Mouse (Mus musculus) central nervous system, embryonic 11.5 days (tissue): ENCODE measurements around the gene Crebzf. TPM values are rescaled to one million over a fixed set of nuclear protein-coding genes. Genes with fewer than 3 reads are reported as not detected.

ENCODE experiments used
- polyA plus RNA-seq: library from polyadenylated mRNA; depleted of rRNA; stranded (reverse); fragments of >200 nt; gene quantifications from 2 replicates; pipeline ENCODE4 v1.2.3, GENCODE M21; 2012; rRNA removed

Gene Crebzf
- polyA plus RNA-seq: 132 and 153 TPM in 2 replicates

DNA sequence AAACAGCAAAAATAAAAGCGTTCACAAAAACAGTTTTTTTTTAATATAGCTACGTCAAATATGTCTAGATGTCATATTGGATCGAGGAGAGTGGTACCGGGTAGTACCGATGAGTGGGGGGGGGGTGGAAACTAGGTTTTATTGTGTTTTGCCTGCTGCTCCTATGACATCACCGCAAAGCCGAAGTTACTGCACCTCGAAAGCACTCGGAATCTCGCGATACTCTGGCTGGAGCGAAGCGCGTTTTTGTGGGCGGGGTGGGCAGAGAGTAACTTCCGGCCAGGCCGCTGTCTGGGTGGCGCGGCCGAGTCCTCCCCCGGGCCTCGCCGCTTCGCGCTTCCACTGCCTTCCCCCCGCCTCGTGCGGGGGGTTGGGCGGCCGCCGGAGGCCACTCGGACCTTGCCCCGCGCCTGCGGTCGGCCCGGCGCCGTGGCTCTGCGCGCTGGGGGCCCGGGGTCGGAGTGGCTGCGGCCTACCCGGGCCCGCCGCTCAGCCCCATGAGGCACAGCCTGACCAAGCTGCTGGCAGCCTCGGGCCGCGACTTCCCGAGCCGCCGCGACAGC lies at the start of gene Crebzf:
Gene Crebzf, plus strand, starts transcription at position 212 of the 563 bp plus-strand sequence.

DNA sequence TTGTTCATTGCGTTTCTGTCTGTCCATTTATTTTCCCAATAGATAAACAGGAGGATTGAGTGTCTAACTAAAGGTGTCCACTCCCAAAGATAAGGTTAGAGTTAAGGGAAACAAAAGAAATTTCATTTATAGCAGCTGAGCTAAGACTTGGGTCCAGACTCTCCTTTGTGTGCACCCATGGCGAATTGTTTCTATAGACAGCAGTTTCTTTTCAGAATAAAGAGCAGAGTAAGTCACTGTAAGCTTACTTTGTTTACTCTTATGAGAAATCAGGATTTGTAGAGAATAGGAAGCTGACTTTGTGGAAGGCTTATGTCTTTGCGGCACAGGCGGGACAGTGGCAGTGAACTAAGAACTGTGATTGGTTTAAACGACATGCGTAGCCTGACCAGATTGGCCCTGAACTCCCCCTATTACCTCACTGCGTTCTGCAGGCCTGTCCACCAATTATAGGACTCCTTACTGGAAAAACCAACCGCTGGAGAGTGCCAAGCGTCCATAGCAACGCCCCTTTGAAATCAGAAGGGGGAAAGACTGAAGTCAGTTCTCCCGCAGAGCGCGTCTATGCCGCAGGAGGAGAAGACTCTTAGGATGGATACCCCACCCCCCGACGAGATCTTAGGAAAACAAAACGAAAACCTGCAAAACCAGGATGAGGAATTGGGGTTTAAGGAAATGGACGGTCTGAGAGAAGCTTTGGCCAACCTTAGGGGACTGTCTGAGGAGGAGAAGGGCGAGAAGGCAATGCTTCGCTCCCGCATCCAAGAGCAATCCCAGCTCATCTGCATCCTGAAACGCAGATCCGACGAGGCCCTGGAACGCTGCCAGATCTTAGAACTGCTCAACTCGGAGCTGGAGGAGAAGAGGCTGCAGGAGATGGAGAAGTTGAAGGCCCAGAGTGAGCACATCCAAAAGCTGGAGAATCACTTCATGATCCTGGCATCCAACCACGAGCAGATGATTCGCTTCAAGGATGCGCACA lies 16.2 kb upstream of the Crebzf start, which contains the start of gene Ccdc89:
Gene Ccdc89, plus strand, starts transcription at position 558 of the 982 bp plus-strand sequence.

DNA sequence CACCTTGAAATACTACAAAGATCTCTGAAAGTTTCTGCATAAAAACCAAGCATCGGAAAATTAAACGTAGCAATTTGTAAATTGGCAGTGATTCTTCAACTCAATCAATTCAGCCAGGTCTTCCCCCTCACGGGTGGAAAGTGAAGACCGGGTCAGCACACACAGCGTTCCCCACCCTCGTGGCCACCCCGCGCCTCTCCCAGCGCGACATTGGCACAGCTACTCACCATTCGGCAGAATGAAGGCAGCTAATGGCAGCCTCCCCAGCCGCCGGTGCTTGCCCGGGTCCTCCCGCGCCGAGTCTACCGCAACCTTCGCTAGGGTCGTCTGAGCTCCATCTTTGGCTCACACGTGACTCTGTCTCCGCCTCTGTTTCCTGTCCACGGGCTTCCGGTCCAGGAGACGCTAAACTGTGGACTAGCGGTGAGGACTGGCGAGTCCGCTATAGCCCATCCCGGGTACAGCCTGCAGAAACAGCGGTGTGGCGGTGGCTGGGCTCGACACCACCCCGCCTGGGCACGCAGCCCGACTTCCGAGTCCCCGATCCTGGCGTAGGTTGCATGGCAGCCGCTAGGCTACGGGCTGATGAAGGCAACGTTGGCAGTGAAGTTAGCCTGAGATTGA lies 14.4 kb downstream of the Crebzf start, which contains the start of gene Tmem126a:
Gene Tmem126a, minus strand, starts transcription at position 385 of the 624 bp plus-strand sequence.

DNA sequence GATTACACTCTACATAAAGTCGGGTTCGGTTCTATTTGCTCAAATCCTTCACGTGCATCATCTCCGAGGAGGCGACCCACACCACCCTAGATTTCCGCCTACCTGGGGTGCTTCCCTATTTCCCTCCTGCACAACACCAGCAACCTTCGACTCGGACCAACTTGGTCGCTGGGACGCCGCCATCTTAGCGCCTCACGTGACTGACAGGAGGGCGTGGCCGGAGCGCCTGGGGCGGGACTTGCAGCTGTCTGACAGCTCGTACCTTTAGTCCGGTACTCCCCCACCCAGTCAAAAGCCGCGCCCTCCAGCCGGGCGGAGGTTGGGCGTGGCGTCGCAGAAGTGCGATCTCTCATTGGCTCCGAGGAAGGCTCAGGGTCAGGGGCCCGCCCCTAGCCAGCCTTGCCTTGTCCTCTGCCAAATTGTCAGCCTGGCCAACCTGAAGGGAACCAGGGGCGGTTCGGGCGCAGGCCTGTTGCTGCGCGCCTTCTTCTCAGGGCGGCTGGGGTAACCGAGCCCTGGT lies 33.3 kb downstream of the Crebzf start, which contains the start of gene Tmem126b:
Gene Tmem126b, minus strand, starts transcription at position 209 of the 520 bp plus-strand sequence.

DNA sequence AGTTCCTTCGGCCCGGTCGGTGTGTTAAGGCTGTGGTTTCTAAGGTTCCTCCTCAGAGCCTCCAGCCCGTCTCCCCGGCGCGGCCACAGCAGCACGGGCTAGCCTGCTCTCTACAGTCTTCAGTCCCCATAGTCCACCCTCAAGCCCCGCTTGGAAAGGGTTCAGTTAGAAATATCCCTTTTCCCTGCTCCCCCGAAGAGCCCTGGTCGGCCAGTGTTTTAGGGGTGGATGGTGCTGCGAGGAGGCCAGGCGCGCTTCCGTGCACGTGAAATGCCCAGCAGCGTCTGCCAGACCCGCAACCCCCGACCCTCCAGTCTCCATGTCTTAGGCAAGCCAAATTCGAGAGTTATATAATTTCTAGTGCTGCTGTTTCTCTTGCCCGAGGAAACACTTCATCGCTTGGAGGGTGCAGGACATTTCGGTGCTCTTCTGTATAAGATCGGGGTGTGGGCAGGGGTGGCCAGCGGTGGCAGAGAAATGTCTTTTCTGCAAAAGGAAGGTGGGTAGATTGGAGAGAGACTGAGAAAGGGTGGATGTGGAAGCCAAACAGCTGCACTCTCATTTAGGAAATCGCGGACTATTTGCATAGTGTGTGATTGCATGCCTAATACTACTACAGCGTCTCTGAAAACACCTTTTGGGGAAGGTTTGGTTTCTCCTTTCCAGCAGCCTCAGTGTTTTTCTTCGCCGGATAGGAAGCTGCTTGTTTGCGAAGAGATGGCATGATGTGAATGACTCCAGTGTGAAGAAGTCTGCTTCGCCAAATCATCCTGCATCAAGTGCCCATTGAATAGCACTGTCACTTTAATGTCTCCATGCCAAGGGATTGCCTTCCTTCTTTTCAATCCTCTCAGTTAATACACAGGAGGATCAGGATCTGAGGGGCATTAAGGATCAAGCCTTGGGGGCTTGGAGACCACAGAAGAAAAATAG lies 34.0 kb downstream of the Crebzf start, which contains the start of gene Dlg2:
Gene Dlg2, plus strand, starts transcription at position 360 of the 933 bp plus-strand sequence.

Other genes starting within 250 kb of the Crebzf start
- gene Ccdc83, start 177.0 kb upstream of the Crebzf start, polyA plus RNA-seq: not detected in 2 replicates
- gene Sytl2, start 140.5 kb upstream of the Crebzf start, polyA plus RNA-seq: 3.4 and 7.5 TPM in 2 replicates
- 2.2 TPM in 2 replicates for gene Ccdc89, start 16.2 kb upstream of the Crebzf start, polyA plus RNA-seq
- 24.0 and 52.3 TPM in 2 replicates for gene Tmem126a, start 14.5 kb downstream of the Crebzf start, polyA plus RNA-seq
- gene Tmem126b, start 33.3 kb downstream of the Crebzf start, polyA plus RNA-seq: 24.4 and 25.9 TPM in 2 replicates
- gene Dlg2, start 33.9 kb downstream of the Crebzf start, polyA plus RNA-seq: 1.9 and 3.5 TPM in 2 replicates